Mouse (Mus musculus) ES-Bruce4 (cell line): Measurements from ENCODE around the gene Fkbp6.

Experiments used
- CTCF ChIP-seq: IDR thresholded peaks from one replicate; pipeline ENCODE4 v1.8.1; 2011; ENCODE audit warnings: low read depth, low read length
- EP300 ChIP-seq: IDR thresholded peaks from 2 replicates; pipeline ENCODE4 v1.6.1; 2011; ENCODE audit warnings: low read depth, low read length; ENCODE audit not compliant: insufficient read depth
- POLR2A ChIP-seq: IDR thresholded peaks from one replicate; pipeline ENCODE4 v1.8.1; 2011; ENCODE audit warnings: low read length; ENCODE audit not compliant: insufficient read depth

GRCm38 (mm10) chr5:135394004-135394823 lies 44.4 kb upstream of the Fkbp6 start, which contains the start of gene Pom121:
- TF ChIP-seq POLR2A (no peak), CTCF (no peak), EP300 (no peak)
